Mouse (Mus musculus) cerebellum, adult 2 months (tissue): ENCODE results near the gene Mpped2.

Experiments used
- CTCF ChIP-seq: fragments of 200-500 bp; IDR thresholded peaks from 2 replicates; pipeline ENCODE4 v1.5.1; 2011; ENCODE audit warnings: low read depth, mild to moderate bottlenecking, control low read depth, low read length, moderate library complexity, borderline replicate concordance; ENCODE audit not compliant: insufficient read depth
- POLR2A ChIP-seq: fragments of 200-500 bp; IDR thresholded peaks from 2 replicates; pipeline ENCODE4 v1.6.1; 2011; ENCODE audit warnings: low read length, control low read depth, borderline replicate concordance; ENCODE audit not compliant: insufficient read depth

- TF ChIP-seq CTCF (no peak), POLR2A (no peak)
Observed at GRCm38 (mm10) chr2:106866303-106866702, 173.2 kb downstream of the Mpped2 start.
